Mouse (Mus musculus) brown adipose tissue, adult 24 weeks (tissue): ENCODE data around the gene Foxa2. TPM values are rescaled to one million over a fixed set of nuclear protein-coding genes. Genes with fewer than 3 reads are reported as not detected.

Experiments used
- H3K27ac ChIP-seq: fragments of 200-500 bp; replicated peaks from 2 replicates; pipeline ENCODE4 v1.5.1; 2012; ENCODE audit warnings: low read depth, mild to moderate bottlenecking, low read length
- H3K4me1 ChIP-seq: fragments of 200-500 bp; 2 replicates; pipeline ENCODE4 v1.6.1; 2012; ENCODE audit warnings: low read length, mixed read lengths; ENCODE audit not compliant: control insufficient read depth, insufficient read depth, insufficient read length
- H3K4me3 ChIP-seq: fragments of 200-500 bp; 2 replicates; pipeline ENCODE4 v1.5.1; 2012; ENCODE audit warnings: low read depth, mild to moderate bottlenecking, low read length, moderate library complexity; ENCODE audit not compliant: insufficient read depth
- polyA plus RNA-seq: library from polyadenylated mRNA; stranded (reverse); fragments of >200 nt; gene quantifications from 2 replicates; pipeline ENCODE4 v1.2.4, GENCODE M21; 2012; ENCODE audit not compliant: missing spikeins, insufficient read depth, insufficient read length

Foxa2 gene
- polyA plus RNA-seq, 1 experiment = not detected

DNA sequence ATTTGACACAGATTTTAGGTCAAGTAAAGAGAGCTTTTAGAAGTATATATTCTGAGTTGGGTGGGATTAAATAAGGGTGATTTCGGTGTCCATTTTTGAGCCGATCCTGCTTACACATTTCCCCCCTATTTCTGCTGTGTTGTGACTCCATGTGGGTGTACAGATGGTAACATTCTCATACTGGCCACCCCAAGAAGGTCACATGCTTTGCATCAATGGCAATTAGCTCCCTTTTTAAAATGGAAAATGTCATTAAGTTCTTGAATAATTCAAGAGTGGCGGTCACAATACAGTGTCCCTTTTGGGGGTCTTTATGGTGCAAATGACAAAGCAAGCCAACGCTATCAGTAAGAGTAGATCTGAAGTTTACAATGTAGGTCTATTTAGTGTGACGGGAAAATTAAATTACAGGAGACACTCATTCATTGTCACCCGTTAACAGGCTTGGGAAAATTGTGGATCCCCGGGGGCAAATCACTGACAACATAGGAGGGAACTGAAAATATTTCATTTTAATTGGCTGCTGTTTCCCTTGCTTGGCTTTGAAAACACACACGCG is 17.6 kb downstream of the Foxa2 start:
- Histone ChIP-seq H3K27ac (no peak overlapping the region), H3K4me3 (no peak overlapping the region), H3K4me1 (no peaks in the 10 kb centered on the region)

- Histone ChIP-seq H3K4me3 (no peak overlapping the region), H3K4me1 (no peaks in the 10 kb centered on the region), H3K27ac (no peak overlapping the region)
Measured at GRCm38 (mm10) chr2:148026366-148026765, 20.4 kb downstream of the Foxa2 start.

- Histone ChIP-seq H3K4me1 (no peaks in the 10 kb centered on the region), H3K4me3 (no peak overlapping the region), H3K27ac (no peak overlapping the region)
Measured at GRCm38 (mm10) chr2:148025481-148025880, 21.3 kb downstream of the Foxa2 start.

GRCm38 (mm10) chr2:148024268-148024935 is 22.4 kb downstream of the Foxa2 start:
- no peak overlapping the region for H3K4me3 ChIP-seq
- H3K27ac ChIP-seq = no peak overlapping the region
- no peaks in the 10 kb centered on the region for H3K4me1 ChIP-seq

GRCm38 (mm10) chr2:148023340-148023806 is 23.4 kb downstream of the Foxa2 start:
- no peak overlapping the region for H3K4me3 ChIP-seq
- no peak overlapping the region for H3K27ac ChIP-seq
- H3K4me1 ChIP-seq = no peaks in the 10 kb centered on the region

GRCm38 (mm10) chr2:148021919-148022570 is 24.7 kb downstream of the Foxa2 start:
- Histone ChIP-seq H3K4me1 (no peaks in the 10 kb centered on the region), H3K4me3 (no peak overlapping the region), H3K27ac (no peak overlapping the region)

- no peak overlapping the region for H3K4me3 ChIP-seq
- no peak overlapping the region for H3K27ac ChIP-seq
- H3K4me1 ChIP-seq = no peaks in the 10 kb centered on the region
Measured at GRCm38 (mm10) chr2:148021016-148021415, 25.8 kb downstream of the Foxa2 start.

GRCm38 (mm10) chr2:148020125-148020524 is 26.6 kb downstream of the Foxa2 start:
- no peak overlapping the region for H3K4me3 ChIP-seq
- H3K27ac ChIP-seq = no peak overlapping the region
- H3K4me1 ChIP-seq = no peaks in the 10 kb centered on the region

DNA sequence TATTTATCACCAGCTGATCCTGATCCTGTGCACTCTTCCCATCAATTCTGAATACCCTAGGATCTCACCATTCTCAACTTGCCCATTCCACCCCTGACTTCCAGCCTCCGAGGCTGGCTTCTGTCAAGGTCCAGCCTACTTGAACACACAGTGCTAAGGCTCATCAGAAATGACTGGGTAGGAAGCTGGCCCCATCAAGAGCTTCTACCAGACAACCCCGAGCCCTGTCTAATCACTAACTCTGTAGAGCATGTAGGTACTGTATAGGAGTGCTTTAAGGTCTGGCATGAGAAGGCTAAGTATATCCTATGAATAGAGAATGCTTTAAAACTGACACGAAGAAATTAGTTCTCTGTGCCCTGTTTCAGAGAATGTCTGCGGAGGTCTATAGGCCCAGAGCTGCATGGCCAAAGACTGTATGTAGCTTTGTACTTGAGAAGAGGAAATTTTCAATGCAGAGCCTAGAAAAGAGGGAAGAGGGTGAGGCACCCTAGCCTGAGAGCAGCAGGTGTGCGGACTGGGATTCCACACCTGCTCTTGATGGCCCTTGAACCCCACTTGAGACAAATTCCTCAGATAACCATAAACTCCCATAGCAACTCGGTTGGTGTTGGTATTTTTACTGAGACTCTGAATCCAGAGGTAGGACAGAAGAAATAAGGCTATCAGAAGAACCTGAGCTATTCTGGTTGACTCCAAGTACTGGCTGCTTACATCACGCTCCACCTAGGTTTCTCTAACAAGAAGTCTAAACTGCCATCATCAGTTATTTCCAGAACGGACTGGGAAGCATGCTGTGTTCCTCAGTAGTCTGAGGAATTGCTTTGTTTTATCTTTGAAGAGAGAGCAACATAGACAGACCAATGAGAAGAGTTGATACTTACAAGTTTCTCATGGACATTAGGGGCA is 28.7 kb downstream of the Foxa2 start:
- no peak overlapping the region for H3K4me3 ChIP-seq
- H3K4me1 ChIP-seq = no peaks in the 10 kb centered on the region
- no peak overlapping the region for H3K27ac ChIP-seq

DNA sequence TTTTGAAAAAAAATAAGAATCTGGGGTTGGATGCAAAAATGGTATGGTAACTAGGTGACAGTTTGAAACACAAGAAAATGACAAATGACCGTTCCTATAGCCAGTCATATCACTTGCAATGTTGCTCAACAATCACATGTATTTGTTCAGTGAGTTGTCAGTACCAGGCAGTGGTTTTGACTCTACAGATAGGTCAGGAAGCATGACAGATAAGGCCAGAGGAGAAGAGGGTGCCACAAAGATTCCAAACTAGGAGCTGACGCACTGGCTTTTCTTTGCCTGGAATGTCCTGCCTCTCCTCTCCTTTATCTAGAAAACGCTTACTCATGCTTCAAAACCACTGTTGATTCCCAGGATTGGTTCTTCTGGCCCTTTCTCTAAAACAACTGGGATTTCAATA is 33.4 kb downstream of the Foxa2 start:
- H3K27ac ChIP-seq = no peak overlapping the region
- H3K4me1 ChIP-seq = no peaks in the 10 kb centered on the region
- H3K4me3 ChIP-seq = no peak overlapping the region

DNA sequence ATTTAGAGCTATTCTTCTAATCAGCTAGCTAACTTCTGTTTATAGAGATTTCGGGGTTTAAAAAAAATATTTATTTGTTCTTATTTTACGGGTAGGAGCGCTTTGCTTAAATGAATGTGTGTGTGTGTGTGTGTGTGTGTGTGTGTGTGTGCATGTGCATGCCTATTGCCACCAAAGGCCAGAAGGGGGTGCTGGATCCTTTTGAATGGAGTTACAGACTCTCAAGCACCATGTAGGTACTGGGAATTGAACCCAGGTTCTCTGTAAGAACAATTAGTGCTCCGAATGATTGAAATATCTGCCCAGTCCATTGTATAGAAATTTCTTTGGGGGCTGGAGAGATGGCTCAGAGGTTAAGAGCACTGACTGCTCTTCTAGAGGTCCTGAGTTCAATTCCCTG is 37.7 kb downstream of the Foxa2 start:
- Histone ChIP-seq H3K4me1 (no peaks in the 10 kb centered on the region), H3K4me3 (no peak overlapping the region)

DNA sequence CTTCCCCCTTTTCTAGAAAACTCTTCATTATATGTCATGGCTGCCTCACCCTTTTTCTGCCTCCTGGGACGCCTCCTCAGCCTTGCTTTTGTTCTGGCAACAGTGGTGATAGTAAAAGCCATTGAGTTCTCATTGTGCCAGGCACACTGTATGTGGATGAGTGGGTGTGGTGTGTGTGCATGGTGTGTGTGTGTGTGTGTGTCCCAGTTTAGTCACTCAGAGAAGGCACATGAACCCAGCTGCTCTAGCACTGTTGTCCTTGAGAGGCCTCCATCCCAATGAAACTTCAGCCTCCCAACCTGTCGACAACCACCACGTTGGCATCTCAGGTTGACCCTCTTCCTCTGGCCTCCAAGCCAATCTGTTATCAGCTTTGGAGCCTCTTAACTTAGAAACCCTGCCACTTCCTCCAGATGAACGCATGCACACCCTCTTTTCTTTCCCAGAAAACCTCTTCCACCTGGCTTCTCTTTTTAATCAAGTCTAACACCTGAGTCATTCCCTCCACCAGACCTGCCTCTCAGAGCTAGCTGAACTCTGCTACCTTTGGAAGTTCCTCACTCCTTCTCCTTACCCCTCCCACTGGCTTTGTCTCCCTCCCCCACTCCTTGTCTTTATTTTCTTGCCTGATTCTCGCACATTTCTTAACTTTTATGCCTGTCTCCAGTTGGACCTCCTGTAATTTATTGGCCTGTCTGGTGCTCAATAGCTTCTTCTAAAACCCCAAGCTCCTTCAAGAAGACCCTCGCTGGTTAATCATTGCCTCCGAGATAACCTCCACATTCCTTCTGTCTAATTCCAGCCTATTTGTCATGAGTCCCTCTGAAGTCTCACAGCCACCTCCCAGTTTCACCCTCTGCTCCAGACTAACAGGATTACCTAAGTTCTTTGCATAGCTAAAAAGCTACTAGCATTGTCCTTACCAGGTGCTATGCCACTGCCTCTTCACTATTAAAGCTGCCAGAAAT is 41.9 kb downstream of the Foxa2 start:
- no peak overlapping the region for H3K4me3 ChIP-seq
- H3K27ac ChIP-seq = no peak overlapping the region
- no peaks in the 10 kb centered on the region for H3K4me1 ChIP-seq

More for the DNA sequence above, 37.7 kb downstream of the Foxa2 start:
- H3K27ac ChIP-seq = no peak overlapping the region

- no peak overlapping the region for H3K4me3 ChIP-seq
- no peaks in the 10 kb centered on the region for H3K4me1 ChIP-seq
- no peak overlapping the region for H3K27ac ChIP-seq
Measured at GRCm38 (mm10) chr2:148003511-148003910, 43.3 kb downstream of the Foxa2 start.
